Mouse (Mus musculus) erythroblast, embryonic 14.5 days (primary cell): ENCODE results near the gene Hipk2. TPM values are rescaled to one million over a fixed set of nuclear protein-coding genes. Genes with fewer than 3 reads are reported as not detected.

Source experiments
- H3K27me3 ChIP-seq: 2 replicates; pipeline ENCODE4 v1.6.1; 2012; ENCODE audit warnings: inconsistent platforms; ENCODE audit not compliant: control insufficient read depth
- H3K36me3 ChIP-seq: 2 replicates; pipeline ENCODE4 v1.6.1; 2012; ENCODE audit warnings: mild to moderate bottlenecking, inconsistent platforms; ENCODE audit not compliant: control insufficient read depth
- H3K4me1 ChIP-seq: 2 replicates; pipeline ENCODE4 v1.6.1; 2012; ENCODE audit warnings: inconsistent platforms; ENCODE audit not compliant: control insufficient read depth
- H3K4me3 ChIP-seq: replicated peaks from 2 replicates; pipeline ENCODE3; 2012; ENCODE audit warnings: moderate library complexity, mild to moderate bottlenecking, inconsistent platforms
- H3K9me3 ChIP-seq: 2 replicates; pipeline ENCODE4 v1.6.1; 2012; ENCODE audit warnings: low read length, inconsistent platforms, mixed read lengths; ENCODE audit not compliant: control insufficient read depth
- GATA1 ChIP-seq: IDR thresholded peaks from 2 replicates; pipeline ENCODE4 v1.6.1; 2012; ENCODE audit warnings: low read length, inconsistent platforms, mixed read lengths
- TAL1 ChIP-seq: IDR thresholded peaks from 3 replicates; pipeline ENCODE4 v1.6.1; 2012; ENCODE audit warnings: low read length, inconsistent platforms, mixed read lengths
- polyA plus RNA-seq: library from polyadenylated mRNA; stranded (reverse); fragments of >175 nt; gene quantifications from 2 replicates; pipeline ENCODE4 v1.2.3, GENCODE M21; 2012

Hipk2 gene
- polyA plus RNA-seq: 16.6 and 18.6 TPM in 2 replicates

DNA sequence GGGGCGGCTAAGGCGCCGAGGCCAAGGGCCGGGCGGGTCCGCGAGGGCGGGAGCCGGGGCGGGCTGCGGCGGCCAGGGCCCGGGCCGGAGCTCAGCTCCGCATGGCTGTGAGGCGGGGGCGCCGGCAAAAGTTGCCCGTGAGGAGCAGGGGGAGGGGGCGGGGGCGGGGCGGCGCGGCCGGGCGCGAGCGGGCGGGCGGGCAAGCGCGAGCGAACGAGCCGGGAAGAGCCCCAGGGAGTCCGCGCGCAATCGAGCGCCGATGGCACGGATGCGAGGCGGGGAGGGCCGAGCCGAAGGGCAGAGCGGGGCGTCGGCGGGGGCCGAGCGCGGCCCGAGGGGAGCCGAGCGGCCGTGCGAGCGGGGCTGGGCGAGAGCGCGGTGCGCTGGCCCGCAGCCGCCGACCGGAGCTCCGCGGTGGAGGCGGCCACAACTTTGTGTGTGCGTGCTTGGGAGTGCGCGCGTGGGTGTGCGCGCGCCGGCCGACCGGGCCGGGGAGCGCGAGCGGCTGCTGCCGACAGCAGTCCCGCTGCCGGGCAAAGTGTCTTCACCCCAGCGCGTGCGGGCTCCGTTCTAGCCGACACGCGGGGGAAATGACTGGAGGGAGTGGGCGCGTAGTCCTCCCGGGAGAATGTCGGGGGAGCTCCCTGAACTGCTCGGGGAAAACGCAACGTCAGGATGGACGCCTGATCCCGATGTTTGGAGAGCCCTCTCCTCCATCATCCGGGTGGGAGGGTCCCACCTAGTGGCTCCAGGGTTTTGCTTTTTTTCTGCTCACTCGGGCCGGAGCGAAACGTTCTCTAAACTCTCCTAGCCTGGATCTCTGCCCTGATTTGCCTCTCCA lies at the start of gene Hipk2:
Gene Hipk2 (minus strand): TSS at position 95 of the 841 bp plus-strand sequence.
- peaks cover 68% of the 10 kb centered on the region for H3K4me1 ChIP-seq
- H3K27me3 ChIP-seq: peaks cover 38% of the 10 kb centered on the region
- H3K36me3 ChIP-seq: peaks cover 44% of the 10 kb centered on the region
- peak within 1 kb of the TSS; percentile 89 for H3K4me3 ChIP-seq
- H3K9me3 ChIP-seq: no peaks in the 10 kb centered on the region
- TF ChIP-seq GATA1: no peak
- TF ChIP-seq TAL1: no peak

GRCm38 (mm10) chr6:38925719-38926118 lies 49.8 kb upstream of the Hipk2 start:
- Histone ChIP-seq H3K9me3 (no peaks in the 10 kb centered on the region), H3K36me3 (peaks cover 26% of the 10 kb centered on the region), H3K4me1 (peaks cover 87% of the 10 kb centered on the region), H3K4me3 (peak overlapping the region; percentile 52), H3K27me3 (peaks cover 39% of the 10 kb centered on the region)
- TF ChIP-seq TAL1 (no peak), GATA1 (no peak)

DNA sequence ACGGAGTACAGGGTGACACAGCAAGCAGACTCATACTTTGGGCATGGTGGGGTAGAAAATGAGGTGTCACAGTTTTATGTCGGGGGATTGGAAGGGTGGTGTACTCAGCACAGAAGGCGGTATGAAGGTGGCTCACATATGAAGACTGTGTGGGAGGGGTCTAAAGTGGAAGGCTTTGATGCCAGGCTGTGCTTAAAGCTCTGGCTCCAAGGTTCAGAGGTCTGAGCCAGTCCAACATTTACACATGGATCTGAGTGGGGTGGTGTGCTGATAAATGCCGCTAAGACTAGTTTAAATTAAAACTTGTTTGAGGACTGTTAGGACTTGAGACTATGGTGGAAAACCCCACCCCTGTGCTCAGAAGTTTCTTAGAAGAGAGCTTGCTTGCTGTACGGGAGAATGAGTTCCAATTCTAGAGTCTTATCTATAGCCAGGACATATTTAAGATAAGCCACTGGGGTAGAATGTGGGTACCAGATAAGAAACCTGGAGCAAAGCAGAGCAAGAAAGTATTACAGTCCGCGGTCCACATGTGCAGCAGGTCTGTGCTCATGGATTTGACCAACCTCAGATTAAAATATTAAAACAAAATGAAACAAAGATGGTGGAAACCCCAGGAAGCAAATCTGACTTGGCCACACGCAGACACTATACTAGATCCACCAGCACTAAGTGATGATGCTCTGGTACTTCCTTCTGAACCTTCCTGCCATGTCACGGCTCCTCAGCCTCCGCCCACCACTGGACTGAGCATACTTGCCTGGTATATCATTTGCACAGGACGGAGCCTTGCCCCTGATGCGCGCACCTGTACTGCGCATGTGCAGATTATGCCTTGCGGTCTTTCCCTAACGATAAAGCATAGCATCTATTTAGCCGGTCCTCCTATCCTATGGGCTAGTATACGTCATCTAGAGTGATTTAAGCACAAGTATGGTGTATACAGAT lies 48.2 kb upstream of the Hipk2 start:
- TF ChIP-seq TAL1: peak; percentile 69
- TF ChIP-seq GATA1: peak; percentile 98
- H3K27me3 ChIP-seq: peaks cover 24% of the 10 kb centered on the region
- peaks cover 36% of the 10 kb centered on the region for H3K36me3 ChIP-seq
- H3K4me3 ChIP-seq: peak overlapping the region; percentile 59
- H3K9me3 ChIP-seq: no peaks in the 10 kb centered on the region
- H3K4me1 ChIP-seq: peaks cover 94% of the 10 kb centered on the region

GRCm38 (mm10) chr6:38923450-38923849 lies 47.5 kb upstream of the Hipk2 start:
- peak overlapping the region; percentile 59 for H3K4me3 ChIP-seq
- TF ChIP-seq GATA1: no peak; the same call in 1 of the 2 replicates
- TF ChIP-seq TAL1: no peak

DNA sequence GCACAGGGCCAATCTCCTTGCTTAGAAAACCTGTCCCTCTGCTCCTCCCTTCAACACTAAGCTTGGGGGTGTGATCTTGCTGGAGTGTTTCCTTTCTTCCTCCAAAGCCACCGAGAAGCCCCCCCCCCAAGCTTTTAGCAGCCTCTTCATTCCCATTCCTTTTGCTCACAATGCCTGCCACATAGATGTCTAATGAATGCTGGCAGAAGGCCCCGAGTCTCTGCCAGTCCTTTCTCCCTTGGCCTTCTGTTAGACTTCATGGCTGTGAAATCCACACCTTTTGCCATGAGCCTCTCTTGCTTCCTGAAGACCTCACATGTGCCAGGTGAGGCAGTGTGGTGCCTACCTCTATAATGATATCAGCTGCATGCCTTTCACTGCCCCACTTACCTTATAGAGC lies 46.6 kb upstream of the Hipk2 start:
- peaks cover 97% of the 10 kb centered on the region for H3K4me1 ChIP-seq
- H3K36me3 ChIP-seq: peaks cover 44% of the 10 kb centered on the region
- H3K4me3 ChIP-seq: no peak overlapping the region
- peaks cover 8% of the 10 kb centered on the region for H3K27me3 ChIP-seq
- no peaks in the 10 kb centered on the region for H3K9me3 ChIP-seq
- no peak for TF ChIP-seq GATA1
- TF ChIP-seq TAL1: no peak

More at GRCm38 (mm10) chr6:38923450-38923849, 47.5 kb upstream of the Hipk2 start:
- Histone ChIP-seq H3K9me3 (no peaks in the 10 kb centered on the region), H3K36me3 (peaks cover 43% of the 10 kb centered on the region), H3K27me3 (peaks cover 17% of the 10 kb centered on the region), H3K4me1 (peaks cover 95% of the 10 kb centered on the region)

- Histone ChIP-seq H3K4me1 (peaks cover 100% of the 10 kb centered on the region), H3K4me3 (peak overlapping the region; percentile 56), H3K27me3 (peaks cover 4% of the 10 kb centered on the region; the same call in 1 of the 2 replicates), H3K36me3 (peaks cover 49% of the 10 kb centered on the region), H3K9me3 (no peaks in the 10 kb centered on the region)
- TF ChIP-seq GATA1 (peak; percentile 56), TAL1 (peak; percentile 46; the same call in 2 of the 3 replicates)
Measured at GRCm38 (mm10) chr6:38921810-38922116, 45.8 kb upstream of the Hipk2 start.

DNA sequence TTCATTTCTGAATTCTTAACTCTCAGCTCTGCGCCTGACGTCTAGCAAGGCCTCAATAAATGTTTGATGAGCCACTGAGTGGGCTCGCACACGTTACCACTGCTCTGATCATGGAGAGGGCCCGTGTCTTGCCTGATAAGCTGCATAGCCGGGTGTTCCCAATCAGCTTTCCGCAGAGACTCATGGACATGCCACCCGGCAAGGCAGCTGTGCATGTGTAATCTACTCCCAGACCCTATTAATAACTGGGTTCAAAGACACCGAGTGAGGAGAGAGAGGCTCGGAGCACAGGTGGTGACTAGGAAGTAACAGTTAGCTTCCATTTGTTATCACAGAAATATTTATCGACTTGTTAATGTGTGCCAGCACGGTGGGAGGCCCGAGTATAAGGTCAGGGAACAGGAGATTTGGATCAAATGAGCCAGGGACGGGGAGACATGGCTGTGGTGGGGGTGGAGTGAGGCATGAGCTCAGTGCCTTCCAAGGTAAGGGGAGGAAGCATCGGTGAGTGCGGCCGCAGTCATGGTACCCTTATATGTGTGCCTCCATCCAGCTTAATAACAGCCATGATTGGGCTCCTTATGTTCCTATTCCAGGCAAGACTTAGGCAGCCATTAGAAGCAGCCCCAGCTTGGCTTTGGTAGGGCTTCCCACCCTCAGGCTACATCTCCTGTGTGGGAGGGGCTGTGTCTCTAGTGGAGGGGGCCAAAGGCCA lies 45.3 kb upstream of the Hipk2 start:
- H3K9me3 ChIP-seq: no peaks in the 10 kb centered on the region
- TF ChIP-seq GATA1: peak; percentile 90
- peak; percentile 86 for TF ChIP-seq TAL1
- peaks cover 100% of the 10 kb centered on the region for H3K4me1 ChIP-seq
- peaks cover 45% of the 10 kb centered on the region for H3K36me3 ChIP-seq
- peak overlapping the region; percentile 56 for H3K4me3 ChIP-seq
- no peaks in the 10 kb centered on the region for H3K27me3 ChIP-seq

DNA sequence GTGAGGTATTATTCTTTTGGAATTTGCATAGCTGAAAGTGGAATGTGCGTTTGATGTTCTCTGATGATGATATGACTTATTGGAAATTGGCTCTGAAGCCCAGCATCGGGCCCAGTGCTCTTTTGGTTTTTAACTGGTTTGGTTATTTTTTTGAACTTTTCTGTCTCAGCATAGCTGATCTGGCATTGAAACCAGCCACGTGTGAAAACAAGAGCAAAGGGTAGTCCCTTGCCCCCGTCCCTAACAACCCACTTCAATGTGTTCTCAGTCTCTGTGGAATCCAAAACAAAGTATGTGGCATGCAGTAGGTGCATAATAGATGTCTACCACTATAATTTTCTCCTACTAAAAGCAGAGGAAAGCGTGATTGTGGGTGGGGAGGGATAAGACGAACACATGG lies 44.2 kb upstream of the Hipk2 start:
- Histone ChIP-seq H3K4me1 (peaks cover 100% of the 10 kb centered on the region), H3K9me3 (no peaks in the 10 kb centered on the region), H3K4me3 (peak overlapping the region; percentile 42), H3K27me3 (no peaks in the 10 kb centered on the region), H3K36me3 (peaks cover 45% of the 10 kb centered on the region)
- TF ChIP-seq TAL1 (no peak), GATA1 (no peak)
